Mouse (Mus musculus) adrenal gland, adult 2 months (tissue): ENCODE results near the gene Slc25a35. TPM values are rescaled to one million over a fixed set of nuclear protein-coding genes. Genes with fewer than 3 reads are reported as not detected.
"Not testable (repeated sequence)": the region's sequence is repeated elsewhere in the genome, so short reads cannot be mapped to it uniquely, and the experiment has no call there.

Experiments
- DNase-seq: peaks from one replicate; pipeline ENCODE4 v3.0.0; 2021
- long read RNA-seq: library from polyadenylated mRNA; stranded (forward); transcript quantifications from one replicate; pipeline ENCODE4 v2.0.0, GENCODE M21; 2021
- polyA plus RNA-seq: library from polyadenylated mRNA; depleted of rRNA; stranded (reverse); fragments of >200 nt; gene quantifications from 2 replicates; pipeline ENCODE4 v1.2.3, GENCODE M21; 2012; rRNA removed
- total RNA-seq, 2 experiments: library from RNA; stranded (reverse); gene quantifications; 2 replicates each; pipeline ENCODE4 v1.2.3; 2021

Slc25a35 gene
- total RNA-seq (10 to 100 TPM; 40.4 to 45.9 TPM), polyA plus RNA-seq (61.3 and 78.3 TPM in 2 replicates)
- long read RNA-seq, transcript Slc25a35-202 (5 exons, 1,828 nt) = major isoform, 17 of 23 reads
- long read RNA-seq, partial matches to known transcripts = 0 of 23 reads
- long read RNA-seq, other reads (novel, unspliced or antisense) = 6 of 23 reads

DNA sequence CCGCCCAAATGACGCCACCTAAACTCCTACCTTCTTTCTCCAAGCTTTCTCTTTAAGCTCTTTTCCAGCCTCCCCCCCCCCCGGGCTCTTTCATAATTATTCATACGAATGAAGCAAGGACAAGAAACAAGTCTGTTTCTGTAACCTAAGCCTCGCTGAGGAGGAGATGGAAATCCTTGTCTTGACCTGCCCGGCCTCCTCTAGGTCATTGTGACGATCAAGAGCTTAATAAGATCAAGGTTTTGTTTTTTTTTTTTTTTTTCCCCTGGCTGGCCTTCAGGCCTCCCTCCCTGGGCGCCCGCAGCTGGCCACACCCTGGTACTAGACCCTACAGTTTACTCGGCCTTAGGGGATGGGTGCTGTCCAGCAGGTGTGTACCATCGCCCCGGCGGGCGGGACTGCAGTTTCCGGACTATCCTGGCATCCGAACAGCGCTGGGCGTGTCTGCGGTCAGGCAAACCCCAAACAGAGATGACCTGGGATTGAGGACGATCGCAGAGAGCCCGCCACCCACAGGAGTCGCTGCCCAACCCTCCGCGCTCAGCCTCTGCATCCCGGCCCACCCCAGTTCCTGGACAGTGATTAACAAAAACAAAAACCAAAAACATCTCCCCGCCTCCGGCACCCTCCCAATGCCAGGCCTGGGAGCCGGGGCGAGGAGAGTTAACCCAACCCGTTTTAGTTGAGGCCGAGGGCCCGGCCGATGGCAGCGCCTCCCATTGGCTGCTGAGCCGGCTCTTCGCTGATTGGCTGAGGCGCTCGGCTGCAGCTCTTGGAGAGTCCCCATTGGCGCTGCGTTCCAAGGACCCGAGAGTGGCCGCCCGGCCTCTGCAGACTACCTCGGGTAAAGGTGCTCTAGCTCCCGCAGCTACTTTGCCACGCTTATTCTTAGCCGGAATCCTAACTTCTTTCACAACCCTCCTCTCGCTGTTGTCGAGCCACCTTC is at the start of gene Slc25a35:
Gene Slc25a35 (plus strand): TSS at position 795 of the 946 bp plus-strand sequence.
- DNase-seq = peak; percentile 95

DNA sequence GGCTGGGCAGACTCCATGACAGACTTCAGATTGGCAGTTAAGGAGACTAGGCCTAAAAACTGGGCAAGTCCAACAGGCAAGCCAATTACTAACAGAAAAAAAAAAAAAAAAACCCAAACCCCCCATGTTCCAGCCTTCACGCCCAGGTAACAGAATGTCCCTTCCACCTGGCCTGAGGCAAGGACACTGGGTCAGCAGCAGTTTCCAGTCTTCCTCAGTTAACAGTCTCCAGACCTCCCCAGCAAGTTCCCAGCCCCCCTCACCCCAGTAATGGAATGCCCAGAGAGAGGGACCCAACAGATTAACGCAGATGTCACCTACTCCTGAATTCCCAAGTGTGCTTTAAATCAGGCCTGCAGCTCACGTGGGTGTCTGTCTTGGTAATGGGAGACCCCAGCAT is 44.7 kb upstream of the Slc25a35 start:
- DNase-seq = no peak

- DNase-seq = no peak
Observed at GRCm38 (mm10) chr11:68924749-68925148, 43.2 kb upstream of the Slc25a35 start.

DNA sequence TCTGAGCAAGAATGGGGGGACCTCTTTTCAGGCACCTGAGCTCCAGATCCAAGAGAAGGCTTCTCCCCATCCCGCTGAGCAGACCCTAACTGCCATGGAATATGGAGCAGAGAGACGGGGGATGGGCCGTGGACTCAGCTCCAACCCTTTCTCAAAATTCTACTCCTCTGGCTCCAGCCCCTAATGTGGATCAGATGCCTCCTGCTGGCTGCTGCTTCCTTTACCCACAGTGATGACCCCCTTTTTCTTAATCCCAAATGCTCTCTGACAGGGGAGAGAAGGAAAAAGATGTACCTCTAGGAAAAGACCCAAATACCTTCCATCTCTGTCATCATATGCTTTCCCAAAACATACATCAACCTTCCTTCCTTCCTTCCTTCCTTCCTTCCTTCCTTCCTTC is 41.0 kb upstream of the Slc25a35 start, which contains the start of gene Odf4:
Gene Odf4 (minus strand): TSS at position 101 of the 400 bp plus-strand sequence.
- DNase-seq = no peak

DNA sequence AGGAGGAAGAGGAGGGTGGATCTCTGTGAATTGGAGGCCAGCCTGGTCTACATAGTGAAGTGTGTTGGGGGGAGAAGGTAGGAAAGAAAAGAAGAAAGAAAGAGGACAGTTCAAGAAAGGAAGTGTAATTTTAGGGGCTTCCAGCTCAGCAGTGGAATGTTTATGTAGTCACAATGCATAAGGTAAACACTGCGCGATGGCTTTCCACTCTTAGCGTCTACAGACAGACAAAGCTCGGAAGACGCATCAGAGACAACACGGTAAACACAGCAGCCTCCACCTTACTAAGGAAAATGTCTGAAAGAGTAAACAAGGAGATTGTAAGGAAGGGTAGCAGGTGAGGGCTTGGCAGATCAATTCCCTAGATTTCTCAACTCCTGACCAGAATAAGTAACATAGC is 38.0 kb upstream of the Slc25a35 start:
- DNase-seq = no peak

GRCm38 (mm10) chr11:68933885-68934507 is 33.9 kb upstream of the Slc25a35 start:
- DNase-seq = no peak

GRCm38 (mm10) chr11:68936951-68937350 is 31.0 kb upstream of the Slc25a35 start:
- not testable (repeated sequence) for DNase-seq

- DNase-seq = peak; percentile 93
Observed at GRCm38 (mm10) chr11:68939451-68940304, 28.3 kb upstream of the Slc25a35 start.

DNA sequence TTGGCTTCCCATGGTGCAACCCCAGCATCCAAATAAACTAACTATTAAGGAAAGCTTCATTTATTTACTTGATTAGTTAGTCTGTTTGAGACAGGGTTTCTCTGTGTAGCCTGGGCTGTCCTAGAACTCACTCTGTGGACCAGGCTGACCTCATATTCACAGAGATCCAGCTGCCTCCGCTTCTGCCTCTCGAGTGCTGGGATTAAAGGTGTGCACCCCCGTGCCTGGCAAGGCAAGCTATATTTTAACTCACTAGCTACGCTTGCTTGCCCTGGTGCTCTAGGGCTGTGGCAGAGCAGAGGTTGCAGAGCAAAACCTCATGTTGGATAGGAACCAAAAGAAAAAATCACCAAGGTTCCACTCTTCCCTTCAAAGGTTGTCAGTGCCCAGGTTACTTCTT is 27.4 kb upstream of the Slc25a35 start:
- no peak for DNase-seq

DNA sequence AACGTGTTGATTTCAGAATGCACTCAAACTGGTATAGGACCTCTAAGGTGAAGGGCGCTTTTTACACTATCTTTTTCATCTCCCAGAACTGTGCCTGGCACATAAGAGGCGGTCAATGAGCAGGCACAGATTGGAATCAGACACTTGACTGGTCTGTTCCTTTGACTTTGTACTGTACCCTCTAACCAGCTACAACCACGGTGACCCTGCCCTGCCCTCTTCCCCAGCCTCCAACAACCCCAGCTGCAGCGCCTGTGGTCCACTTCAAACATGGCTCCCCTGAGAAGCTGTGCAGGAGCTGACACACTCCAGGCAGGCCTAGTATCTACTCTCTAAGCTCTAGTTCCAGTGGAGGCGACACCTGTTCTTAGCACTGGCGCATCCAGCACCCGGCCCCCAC is 25.2 kb upstream of the Slc25a35 start:
- DNase-seq = no peak

GRCm38 (mm10) chr11:68945245-68945644 is 22.7 kb upstream of the Slc25a35 start:
- peak; percentile 54 for DNase-seq

DNA sequence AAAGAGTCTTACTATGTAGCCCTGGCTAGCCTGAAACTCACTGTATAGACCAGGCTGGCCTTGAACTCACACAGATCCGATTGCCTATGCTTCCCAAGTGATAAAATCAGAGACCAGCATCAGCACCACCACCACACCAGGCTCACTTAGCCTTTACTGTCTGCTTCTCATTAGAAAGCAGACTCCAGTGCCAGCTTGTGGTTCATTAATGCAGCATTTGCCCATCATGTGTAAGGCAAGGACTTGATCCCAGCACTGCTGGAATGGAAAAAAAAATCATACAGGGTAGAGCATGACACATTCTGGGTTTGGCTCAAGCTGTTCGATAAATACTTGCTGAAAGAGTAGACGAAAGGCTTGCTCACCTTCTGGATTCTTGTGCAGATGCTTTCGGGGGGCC is 21.9 kb upstream of the Slc25a35 start:
- DNase-seq = no peak

GRCm38 (mm10) chr11:68946806-68947440 is 21.0 kb upstream of the Slc25a35 start:
- no peak for DNase-seq

DNA sequence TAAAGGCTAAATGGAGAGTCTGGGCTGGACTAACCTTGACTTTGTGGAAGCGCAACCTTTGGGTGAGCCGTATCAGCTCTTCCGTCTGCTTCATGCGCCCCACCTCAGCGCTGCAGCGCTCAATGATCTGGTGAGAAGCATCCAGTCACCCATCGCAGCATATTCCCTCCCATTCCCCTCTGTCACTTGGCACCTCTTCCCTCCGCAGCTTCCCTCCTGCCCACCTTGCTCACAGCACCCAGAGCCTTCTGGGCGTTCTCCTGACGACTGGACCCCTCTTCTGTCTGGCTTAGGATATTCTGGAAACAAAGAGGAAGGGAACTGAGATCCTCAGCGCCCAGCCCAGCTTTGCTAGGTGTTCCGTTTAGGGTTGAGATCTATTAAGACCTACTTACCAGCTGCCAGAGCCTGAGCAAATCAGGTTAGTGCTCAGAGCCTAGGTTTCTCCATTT is 20.4 kb upstream of the Slc25a35 start:
- no peak for DNase-seq

- no peak for DNase-seq
Observed at GRCm38 (mm10) chr11:68953903-68954302, 14.0 kb upstream of the Slc25a35 start.

- DNase-seq = no peak
Observed at GRCm38 (mm10) chr11:68954408-68954807, 13.5 kb upstream of the Slc25a35 start.

DNA sequence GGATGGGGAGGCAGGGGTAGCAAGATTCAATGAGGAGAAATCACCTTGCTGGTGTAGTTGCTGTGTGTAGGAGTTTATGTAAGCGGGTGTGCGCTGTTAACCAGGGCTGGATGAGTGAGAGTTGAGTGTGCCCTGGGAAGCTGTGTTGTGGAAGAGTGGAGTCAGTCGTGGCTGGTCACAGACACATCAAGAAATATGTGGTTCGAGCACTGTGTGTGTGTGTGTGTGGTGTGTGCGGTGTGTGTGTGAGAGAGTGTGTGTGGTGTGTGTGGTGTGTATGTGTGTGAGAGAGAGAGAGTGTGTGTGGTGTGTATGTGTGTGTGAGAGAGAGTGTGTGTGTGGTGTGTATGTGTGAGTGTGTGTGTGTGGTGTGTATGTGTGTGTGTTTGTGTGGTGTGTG is 12.5 kb upstream of the Slc25a35 start:
- no peak for DNase-seq

- no peak for DNase-seq
Observed at GRCm38 (mm10) chr11:68956107-68956506, 11.8 kb upstream of the Slc25a35 start.

- DNase-seq = peak; percentile 50
Observed at GRCm38 (mm10) chr11:68956697-68957096, 11.2 kb upstream of the Slc25a35 start.

DNA sequence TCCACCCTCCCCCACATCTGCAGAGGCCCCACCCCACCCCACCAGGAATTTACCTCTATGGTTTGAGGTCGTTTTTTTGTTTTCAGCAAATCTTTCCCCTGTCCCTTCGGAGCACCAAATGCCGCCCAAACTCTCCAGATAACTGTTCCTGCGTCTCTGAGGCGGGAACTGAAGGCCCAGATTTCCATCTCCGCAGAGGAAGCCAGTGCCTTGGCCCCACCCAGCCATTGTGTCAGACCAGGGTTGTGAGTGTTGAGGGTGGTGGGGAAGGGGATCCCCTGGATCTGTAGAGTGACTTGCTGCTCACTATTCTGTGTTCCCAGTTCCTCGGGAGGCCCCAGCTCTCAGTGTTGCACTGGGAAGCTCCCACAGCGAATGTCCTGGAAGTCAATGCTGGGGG is 10.6 kb upstream of the Slc25a35 start, which contains the start of gene Arhgef15:
Gene Arhgef15 (minus strand): TSS at position 173 of the 400 bp plus-strand sequence.
- DNase-seq = no peak

- DNase-seq = no peak
Observed at GRCm38 (mm10) chr11:68957971-68958370, 10.0 kb upstream of the Slc25a35 start.
